Mouse (Mus musculus) left cerebral cortex, adult 18-20 months (tissue): ENCODE results near the gene Ube4b. TPM values are rescaled to one million over a fixed set of nuclear protein-coding genes. Genes with fewer than 3 reads are reported as not detected.

Source experiments
- DNase-seq, 2 experiments: peaks; one replicate each; pipeline ENCODE4 v3.0.0; 2021 to 2022; ENCODE audit warnings: low spot score in 2 of 2, mixed read lengths in 1 of 2
- total RNA-seq, 2 experiments: library from RNA; stranded (reverse); gene quantifications; 2 replicates each; pipeline ENCODE4 v1.2.3; 2021

Gene Ube4b
- total RNA-seq, 2 experiments from 2014 or later, result 101 to 106 TPM

DNA sequence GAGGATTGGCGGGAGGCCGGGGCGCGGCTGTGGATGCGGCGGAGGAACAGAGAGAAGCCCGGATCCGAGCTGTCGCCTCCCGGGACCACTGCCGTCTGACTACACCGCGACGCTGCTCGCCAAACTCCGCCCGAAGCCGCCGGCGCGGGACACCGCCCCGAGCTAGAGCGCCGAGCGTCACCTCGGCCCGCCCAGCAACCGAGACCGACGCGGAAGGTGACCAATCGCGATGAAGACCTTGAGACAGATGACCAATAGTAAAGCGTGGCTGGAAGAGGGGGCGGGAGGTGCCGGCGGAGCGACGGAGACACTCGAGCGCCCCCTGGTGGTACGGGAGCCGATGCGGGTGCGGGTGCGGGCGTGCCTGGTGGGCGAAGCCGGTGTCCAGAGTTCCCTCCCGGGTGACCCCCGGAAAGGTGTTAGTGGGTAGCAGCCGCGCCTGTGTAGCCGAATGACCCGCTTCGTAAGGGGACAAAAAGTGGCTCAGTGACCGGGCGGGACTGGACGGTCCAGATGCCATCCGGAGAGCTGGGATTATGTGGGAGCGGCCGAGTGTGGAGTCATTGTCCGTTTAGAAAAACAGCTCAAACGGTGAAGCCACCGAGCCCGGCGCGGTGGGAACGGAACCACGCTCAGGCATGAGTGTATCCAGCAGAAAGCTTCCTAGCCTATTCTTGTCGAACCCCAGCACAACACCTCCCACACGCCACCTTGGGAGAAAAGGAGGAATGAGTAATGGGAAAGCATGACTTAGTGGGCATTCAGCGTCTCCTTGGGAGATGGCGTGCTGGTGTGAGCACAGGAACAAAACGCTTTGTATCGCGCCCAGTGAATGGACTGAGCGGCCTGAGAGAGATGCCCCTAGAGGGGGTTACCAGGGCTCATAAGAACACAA is 118.7 kb downstream of the Ube4b start, which contains the start of gene Kif1b:
Gene Kif1b, minus strand, starts transcription at position 98 of the 895 bp plus-strand sequence.
- DNase-seq, result peak; percentile 99

DNA sequence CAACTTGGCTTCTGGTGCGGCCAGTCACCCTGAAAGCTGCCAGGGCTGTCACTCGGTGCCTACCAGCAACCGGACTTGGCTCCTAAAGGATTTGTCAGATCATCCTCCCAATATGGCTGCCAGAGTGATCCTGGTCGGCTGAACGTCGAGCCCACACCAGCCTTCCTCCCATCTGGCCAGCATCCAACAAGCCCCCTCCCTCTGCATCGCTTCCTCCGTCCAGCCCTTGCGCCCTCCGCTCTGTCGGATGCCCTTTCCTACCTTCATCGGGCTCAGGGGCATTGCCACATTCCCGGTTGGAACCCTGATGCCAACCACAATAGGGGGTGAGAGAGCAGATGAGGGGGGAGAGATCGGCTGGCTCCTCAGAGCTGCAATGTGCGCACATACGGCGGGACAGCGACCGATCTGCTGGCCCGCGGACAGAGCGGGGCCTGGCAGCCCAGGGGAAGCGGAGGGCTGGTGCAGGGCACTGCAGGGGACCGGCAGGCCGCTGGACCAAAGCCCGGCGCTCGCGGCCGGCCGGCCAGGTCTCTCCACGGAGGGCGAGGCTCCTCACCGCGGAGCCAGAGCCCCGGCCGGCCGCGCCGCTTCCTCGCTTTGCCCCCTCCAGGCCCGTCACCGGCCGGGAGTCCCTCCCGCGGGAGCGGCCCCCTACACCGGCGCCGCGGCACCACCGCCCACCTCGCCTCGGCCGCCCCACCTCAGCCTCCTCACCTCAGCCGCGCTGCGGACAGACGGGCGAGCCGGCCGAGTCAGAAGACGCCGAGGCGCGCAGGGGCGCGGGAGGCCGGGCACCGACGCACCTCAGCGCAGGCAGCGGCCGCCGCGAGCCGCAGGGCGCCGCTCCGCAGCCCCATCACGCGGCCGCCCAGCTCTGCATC is 119.6 kb downstream of the Ube4b start:
- DNase-seq, result peak; percentile 60 to 72

- DNase-seq, result no peak
Observed at GRCm38 (mm10) chr4:149305761-149306711, 120.5 kb downstream of the Ube4b start.

DNA sequence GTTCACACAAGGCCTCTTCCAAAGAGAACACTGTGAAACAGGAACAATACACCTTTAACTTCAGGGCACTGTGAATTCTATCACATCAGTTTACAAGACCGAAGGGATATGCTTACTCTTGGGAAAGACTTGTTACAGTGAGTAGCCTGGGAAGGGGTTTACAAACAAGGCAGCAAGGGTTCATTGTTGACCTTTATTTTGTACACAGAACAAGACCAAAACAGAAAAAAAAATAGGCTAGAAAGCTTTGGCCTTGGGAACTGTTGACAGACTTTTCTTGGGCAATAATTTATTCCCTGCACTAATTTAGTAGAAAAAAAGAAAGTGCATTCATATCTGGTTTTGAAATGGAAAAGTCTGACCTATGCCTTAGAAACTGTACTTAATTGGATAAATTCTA is 122.1 kb downstream of the Ube4b start:
- no peak for DNase-seq

- no peak for DNase-seq
Observed at GRCm38 (mm10) chr4:149303502-149303901, 123.0 kb downstream of the Ube4b start.

GRCm38 (mm10) chr4:149302751-149303150 is 123.8 kb downstream of the Ube4b start:
- no peak for DNase-seq

DNA sequence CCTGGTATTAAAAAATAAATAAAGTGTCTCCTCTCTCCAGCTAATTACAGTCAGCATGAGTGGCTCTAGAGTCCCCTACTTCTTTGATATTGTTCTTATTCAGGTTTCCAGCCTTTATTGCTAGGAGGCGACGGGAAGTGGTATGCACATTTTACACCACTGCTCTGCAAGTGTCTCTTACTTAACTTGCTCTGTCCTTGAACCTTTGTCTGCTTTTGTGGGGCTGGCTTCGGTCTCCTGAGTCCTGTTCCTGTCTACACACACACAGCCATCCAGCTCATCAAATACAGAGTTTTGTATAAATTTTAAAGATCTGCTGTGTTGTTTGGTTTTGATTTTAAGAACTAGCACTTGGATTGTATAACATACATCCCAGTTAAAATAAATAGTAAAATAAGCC is 124.4 kb downstream of the Ube4b start:
- no peak for DNase-seq

- DNase-seq, result no peak
Observed at GRCm38 (mm10) chr4:149296501-149296900, 130.0 kb downstream of the Ube4b start.

DNA sequence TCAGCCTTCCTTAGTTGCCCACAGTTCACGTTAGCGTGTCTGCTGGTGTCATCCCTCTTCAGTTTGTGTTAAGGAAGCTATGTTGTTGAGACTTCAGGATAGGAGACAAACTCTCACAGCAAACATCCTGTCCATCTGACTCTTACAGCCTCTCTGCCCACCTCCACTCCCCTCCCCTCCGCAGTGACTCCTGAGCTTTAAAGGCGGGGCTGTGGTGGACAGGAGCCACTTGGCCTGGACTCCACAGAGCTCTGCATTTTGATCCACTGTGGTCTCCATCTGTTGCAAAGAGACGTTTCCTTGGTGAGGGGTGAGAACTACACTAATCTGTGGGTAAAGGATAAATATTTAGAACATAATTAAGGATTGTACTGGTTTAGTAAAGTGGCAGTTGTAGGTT is 133.6 kb downstream of the Ube4b start:
- DNase-seq, result no peak

GRCm38 (mm10) chr4:149291061-149291460 is 135.5 kb downstream of the Ube4b start:
- no peak for DNase-seq

DNA sequence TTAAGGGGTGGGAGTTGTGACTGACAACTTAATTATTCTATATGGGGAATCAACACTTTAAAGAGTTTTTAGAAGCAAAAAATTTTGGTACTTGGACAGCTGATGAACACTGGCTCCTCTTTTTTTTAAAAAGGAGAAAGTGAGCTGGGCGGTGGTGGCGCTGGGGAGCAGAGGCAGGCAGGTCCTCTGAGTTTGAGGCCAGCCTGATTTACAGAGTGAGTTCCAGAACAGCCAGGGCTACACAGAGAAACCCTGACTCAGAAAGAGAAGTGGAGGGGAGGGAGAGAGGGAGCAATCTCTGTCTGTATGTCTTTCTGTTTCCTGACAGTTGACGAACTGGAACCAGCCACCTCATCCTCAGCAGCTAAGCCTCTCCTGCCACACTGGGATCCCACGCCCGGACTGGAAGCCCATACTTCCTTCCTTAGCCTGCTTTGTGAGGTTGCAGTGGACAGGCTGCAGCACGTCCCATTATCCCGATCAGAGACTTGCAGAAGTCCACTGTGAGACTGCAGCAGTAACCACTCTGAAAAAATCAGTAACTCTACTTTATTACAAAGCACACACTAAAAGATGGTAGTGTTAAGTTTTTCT is 136.3 kb downstream of the Ube4b start:
- DNase-seq, result no peak

GRCm38 (mm10) chr4:149286287-149287137 is 140.0 kb downstream of the Ube4b start:
- DNase-seq, result no peak

GRCm38 (mm10) chr4:149285691-149286090 is 140.9 kb downstream of the Ube4b start:
- DNase-seq, result no peak

GRCm38 (mm10) chr4:149283018-149283417 is 143.5 kb downstream of the Ube4b start:
- no peak for DNase-seq

DNA sequence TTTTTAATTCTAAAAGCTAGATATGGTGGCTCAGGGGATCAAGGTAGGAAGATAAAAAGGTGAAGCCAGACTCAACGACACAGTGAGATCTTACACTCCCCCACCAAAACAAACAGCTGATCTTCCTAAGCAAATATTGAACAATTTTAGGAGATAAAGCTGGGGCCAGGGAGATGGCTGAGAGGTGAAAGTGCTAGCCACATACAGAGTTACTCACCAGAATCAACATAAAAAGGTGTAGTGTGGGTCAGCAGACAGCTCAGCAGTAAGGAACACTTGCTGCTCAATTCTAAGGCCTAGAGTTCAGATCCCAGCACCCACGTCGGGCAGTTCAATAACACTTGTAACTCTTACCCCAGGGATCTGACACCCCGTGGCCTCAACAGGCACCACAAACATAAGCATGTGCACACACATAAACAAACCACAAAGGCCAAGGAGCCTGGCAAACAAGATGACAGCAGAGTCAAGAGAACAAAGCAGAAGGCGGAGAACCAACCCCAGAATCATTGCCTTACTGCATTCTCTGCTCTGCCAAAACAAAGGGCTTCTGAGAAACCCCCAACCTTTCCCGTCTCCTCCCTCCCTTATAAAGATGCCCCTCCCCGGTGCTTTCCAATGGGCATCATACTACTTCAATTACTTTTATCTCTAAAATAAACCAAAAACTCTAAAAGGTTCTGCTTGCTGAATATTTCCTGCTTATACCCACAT is 144.4 kb downstream of the Ube4b start:
- no peak for DNase-seq
